In genomic region chr5:125751481-125751880, GRCm38 (mm10) we compare ENCODE assay signal across 15 mouse cellular contexts.
"Had no signal": no experiment of that assay in that cellular context is flagged by ENCODE, and none has a peak within 500 bp of the region (broad histone marks: within the 10 kb centered on the region; RNA-seq: fewer than 3 reads in every experiment).

No protein-coding gene starts in this region.

- H3K4me1 ChIP-seq: liver, embryonic 13.5 days; lung, embryonic 15.5 days; megakaryocyte, embryonic 14.5 days; midbrain, embryonic 10.5 days; midbrain, embryonic 13.5 days had no signal

- H3K27ac ChIP-seq: kidney, postnatal 0 days; liver, embryonic 13.5 days; lung, embryonic 15.5 days; midbrain, embryonic 10.5 days; midbrain, embryonic 13.5 days; neural tube, embryonic 13.5 days; stomach, postnatal 0 days had no signal

- DNase-seq: kidney, adult 2 months; kidney, postnatal 25 days; liver, embryonic 13.5 days; retina, postnatal 1 day; thymus, adult 2 months; thymus, postnatal 14 days; thymus, postnatal 4 days had no signal

- H3K4me3 ChIP-seq: liver, embryonic 13.5 days; lung, embryonic 15.5 days; midbrain, embryonic 10.5 days; midbrain, embryonic 13.5 days; myocyte; neural tube, embryonic 13.5 days had no signal
